Mouse (Mus musculus) MEL (cell line): ENCODE measurements around the gene Rln3.

ENCODE experiments used
- CTCF ChIP-seq, 3 experiments: IDR thresholded peaks in 2 of 3; conservative IDR thresholded peaks in 1 of 3; 2 replicates each; pipeline ENCODE4 v1.5.1; 2011 to 2012; ENCODE audit warnings: low read length in 3 of 3, low read depth in 2 of 3, mild to moderate bottlenecking in 2 of 3, improper control_type of control experiment in 1 of 3, inconsistent platforms in 1 of 3, mixed read lengths in 1 of 3, moderate library complexity in 1 of 3; ENCODE audit not compliant: control insufficient read depth in 1 of 3, insufficient read depth in 1 of 3, poor library complexity in 1 of 3, severe bottlenecking in 1 of 3
- GATA1 ChIP-seq: IDR thresholded peaks from 2 replicates; pipeline ENCODE4 v1.6.1; 2011; ENCODE audit warnings: low read depth, low read length, improper control_type of control experiment
- MAZ ChIP-seq: IDR thresholded peaks from 2 replicates; pipeline ENCODE4 v1.6.1; 2012; ENCODE audit warnings: low read depth, mild to moderate bottlenecking, inconsistent platforms, low read length, improper control_type of control experiment
- MEF2A ChIP-seq: IDR thresholded peaks from 2 replicates; pipeline ENCODE4 v1.6.1; 2014; ENCODE audit warnings: low read depth, mild to moderate bottlenecking, inconsistent platforms, low read length, improper control_type of control experiment; ENCODE audit not compliant: poor library complexity, insufficient replicate concordance, severe bottlenecking; ENCODE audit errors: extremely low read depth
- MYC ChIP-seq: IDR thresholded peaks from 2 replicates; pipeline ENCODE4 v1.6.1; 2011; ENCODE audit warnings: low read depth, mild to moderate bottlenecking, low read length, improper control_type of control experiment, moderate library complexity
- NELFE ChIP-seq: IDR thresholded peaks from 2 replicates; pipeline ENCODE4 v1.6.1; 2011; ENCODE audit warnings: low read depth, low read length, improper control_type of control experiment
- POLR2A ChIP-seq, 2 experiments: IDR thresholded peaks; 2 replicates each; pipeline ENCODE4 v1.6.1; 2011 to 2012; ENCODE audit warnings: low read length in 2 of 2, mild to moderate bottlenecking in 2 of 2, control low read depth in 1 of 2, improper control_type of control experiment in 1 of 2, low read depth in 1 of 2, moderate library complexity in 1 of 2; ENCODE audit not compliant: control insufficient read depth in 1 of 2, insufficient read depth in 1 of 2, poor library complexity in 1 of 2
- RAD21 ChIP-seq: IDR thresholded peaks from 2 replicates; pipeline ENCODE4 v1.6.1; 2011; ENCODE audit warnings: mild to moderate bottlenecking, low read depth, low read length, improper control_type of control experiment
- ZNF384 ChIP-seq: IDR thresholded peaks from 2 replicates; pipeline ENCODE4 v1.6.1; 2012; ENCODE audit warnings: low read depth, mild to moderate bottlenecking, inconsistent platforms, low read length, improper control_type of control experiment

GRCm38 (mm10) chr8:84084341-84085115 is 39.7 kb upstream of the Rln3 start:
- TF ChIP-seq CTCF (IDR thresholded peaks at IDR 0.05 in 2 of 3, conservative IDR thresholded peaks at IDR 0.05 in 1 of 3; ENCODE audit: control insufficient read depth in 1 of 3, insufficient read depth in 1 of 3, low read depth in 2 of 3, low read length in 3 of 3, poor library complexity in 1 of 3, severe bottlenecking in 1 of 3) (no peak), ZNF384 (no peak), NELFE (no peak), GATA1 (no peak), MEF2A (no peak), MYC (no peak), RAD21 (no peak), MAZ (no peak), POLR2A (IDR thresholded peaks at IDR 0.05; ENCODE audit: control insufficient read depth in 1 of 2, insufficient read depth in 1 of 2, low read depth in 1 of 2, low read length in 2 of 2, poor library complexity in 1 of 2) (no peak)
